Mouse (Mus musculus) lung, postnatal 0 days (tissue): ENCODE data around the gene Slc25a4.

Source experiments
- CTCF ChIP-seq: IDR thresholded peaks from 2 replicates; pipeline ENCODE4 v1.5.1; 2016; ENCODE audit warnings: antibody characterized with exemption, mild to moderate bottlenecking
- EP300 ChIP-seq: IDR thresholded peaks from 2 replicates; pipeline ENCODE4 v1.6.1; 2016; ENCODE audit warnings: antibody characterized with exemption, mild to moderate bottlenecking, control low read depth

- TF ChIP-seq CTCF (peak; percentile 51), EP300 (no peak)
Measured at GRCm38 (mm10) chr8:46236441-46237223, 25.5 kb upstream of the Slc25a4 start.
